Mouse (Mus musculus): ENCODE data around the gene Olfr1245. TPM values are rescaled to one million over a fixed set of nuclear protein-coding genes. Genes with fewer than 3 reads are reported as not detected.

Olfr1245 gene
- polyA plus RNA-seq (2014; fragmentation: Illumina TruSeq; extraction: RNeasy Lipid Tissue Mini Kit (QIAGEN cat#74804); ENCODE audit: insufficient read depth, low read depth, low replicate concordance): not detected

GRCm38 (mm10) chr2:89578347-89578746, at the start of gene Olfr1245:
Olfr1245 (minus strand) TSS chr2:89578447.

GRCm38 (mm10) chr2:89618145-89618544, 39.9 kb upstream of the Olfr1245 start, which contains the start of gene Olfr1248:
Olfr1248 (minus strand) TSS chr2:89618245.

GRCm38 (mm10) chr2:89614030-89614429, 35.8 kb upstream of the Olfr1245 start, which contains the start of gene Olfr1247:
Olfr1247 (minus strand) TSS chr2:89614130.

GRCm38 (mm10) chr2:89593057-89593456, 14.8 kb upstream of the Olfr1245 start, which contains the start of gene Olfr1246:
Olfr1246 (minus strand) TSS chr2:89593157.

GRCm38 (mm10) chr2:89531387-89531786, 46.9 kb downstream of the Olfr1245 start, which contains the start of gene Olfr1243:
Olfr1243 (minus strand) TSS chr2:89531487.

Other genes with a start within 250 kb of the Olfr1245 start
- gene Olfr1232, start 248.8 kb downstream of the Olfr1245 start, polyA plus RNA-seq (2014; fragmentation: Illumina TruSeq; extraction: RNeasy Lipid Tissue Mini Kit (QIAGEN cat#74804); ENCODE audit: insufficient read depth, low read depth, low replicate concordance): not detected
- not detected for gene Olfr1233, start 236.0 kb downstream of the Olfr1245 start, polyA plus RNA-seq (2014; fragmentation: Illumina TruSeq; extraction: RNeasy Lipid Tissue Mini Kit (QIAGEN cat#74804); ENCODE audit: insufficient read depth, low read depth, low replicate concordance)
- not detected for gene Olfr1234, start 213.6 kb downstream of the Olfr1245 start, polyA plus RNA-seq (2014; fragmentation: Illumina TruSeq; extraction: RNeasy Lipid Tissue Mini Kit (QIAGEN cat#74804); ENCODE audit: insufficient read depth, low read depth, low replicate concordance)
- not detected for gene Olfr1238, start 168.8 kb downstream of the Olfr1245 start, polyA plus RNA-seq (2014; fragmentation: Illumina TruSeq; extraction: RNeasy Lipid Tissue Mini Kit (QIAGEN cat#74804); ENCODE audit: insufficient read depth, low read depth, low replicate concordance)
- not detected for gene Olfr1239, start 158.0 kb downstream of the Olfr1245 start, polyA plus RNA-seq (2014; fragmentation: Illumina TruSeq; extraction: RNeasy Lipid Tissue Mini Kit (QIAGEN cat#74804); ENCODE audit: insufficient read depth, low read depth, low replicate concordance)
- gene Olfr1240, start 135.4 kb downstream of the Olfr1245 start, polyA plus RNA-seq (2014; fragmentation: Illumina TruSeq; extraction: RNeasy Lipid Tissue Mini Kit (QIAGEN cat#74804); ENCODE audit: insufficient read depth, low read depth, low replicate concordance): not detected
- gene Olfr1241, start 91.3 kb downstream of the Olfr1245 start, polyA plus RNA-seq (2014; fragmentation: Illumina TruSeq; extraction: RNeasy Lipid Tissue Mini Kit (QIAGEN cat#74804); ENCODE audit: insufficient read depth, low read depth, low replicate concordance): not detected
- not detected for gene Olfr1242, start 80.1 kb downstream of the Olfr1245 start, polyA plus RNA-seq (2014; fragmentation: Illumina TruSeq; extraction: RNeasy Lipid Tissue Mini Kit (QIAGEN cat#74804); ENCODE audit: insufficient read depth, low read depth, low replicate concordance)
- not detected for gene Olfr1243, start 47.0 kb downstream of the Olfr1245 start, polyA plus RNA-seq (2014; fragmentation: Illumina TruSeq; extraction: RNeasy Lipid Tissue Mini Kit (QIAGEN cat#74804); ENCODE audit: insufficient read depth, low read depth, low replicate concordance)
- gene Olfr1246, start 14.7 kb upstream of the Olfr1245 start, polyA plus RNA-seq (2014; fragmentation: Illumina TruSeq; extraction: RNeasy Lipid Tissue Mini Kit (QIAGEN cat#74804); ENCODE audit: insufficient read depth, low read depth, low replicate concordance): not detected
- not detected for gene Olfr1247, start 35.7 kb upstream of the Olfr1245 start, polyA plus RNA-seq (2014; fragmentation: Illumina TruSeq; extraction: RNeasy Lipid Tissue Mini Kit (QIAGEN cat#74804); ENCODE audit: insufficient read depth, low read depth, low replicate concordance)
- not detected for gene Olfr1248, start 39.8 kb upstream of the Olfr1245 start, polyA plus RNA-seq (2014; fragmentation: Illumina TruSeq; extraction: RNeasy Lipid Tissue Mini Kit (QIAGEN cat#74804); ENCODE audit: insufficient read depth, low read depth, low replicate concordance)
- not detected for gene Olfr1249, start 56.5 kb upstream of the Olfr1245 start, polyA plus RNA-seq (2014; fragmentation: Illumina TruSeq; extraction: RNeasy Lipid Tissue Mini Kit (QIAGEN cat#74804); ENCODE audit: insufficient read depth, low read depth, low replicate concordance)
- not detected for gene Olfr1250, start 83.0 kb upstream of the Olfr1245 start, polyA plus RNA-seq (2014; fragmentation: Illumina TruSeq; extraction: RNeasy Lipid Tissue Mini Kit (QIAGEN cat#74804); ENCODE audit: insufficient read depth, low read depth, low replicate concordance)
- gene Olfr1251, start 93.5 kb upstream of the Olfr1245 start, polyA plus RNA-seq (2014; fragmentation: Illumina TruSeq; extraction: RNeasy Lipid Tissue Mini Kit (QIAGEN cat#74804); ENCODE audit: insufficient read depth, low read depth, low replicate concordance): not detected
- not detected for gene Olfr1252, start 146.6 kb upstream of the Olfr1245 start, polyA plus RNA-seq (2014; fragmentation: Illumina TruSeq; extraction: RNeasy Lipid Tissue Mini Kit (QIAGEN cat#74804); ENCODE audit: insufficient read depth, low read depth, low replicate concordance)
- not detected for gene Olfr1253, start 178.6 kb upstream of the Olfr1245 start, polyA plus RNA-seq (2014; fragmentation: Illumina TruSeq; extraction: RNeasy Lipid Tissue Mini Kit (QIAGEN cat#74804); ENCODE audit: insufficient read depth, low read depth, low replicate concordance)
- not detected for gene Olfr1254, start 215.2 kb upstream of the Olfr1245 start, polyA plus RNA-seq (2014; fragmentation: Illumina TruSeq; extraction: RNeasy Lipid Tissue Mini Kit (QIAGEN cat#74804); ENCODE audit: insufficient read depth, low read depth, low replicate concordance)
- gene Olfr1255, start 233.6 kb upstream of the Olfr1245 start, polyA plus RNA-seq (2014; fragmentation: Illumina TruSeq; extraction: RNeasy Lipid Tissue Mini Kit (QIAGEN cat#74804); ENCODE audit: insufficient read depth, low read depth, low replicate concordance): not detected